Mouse (Mus musculus): Measurements from ENCODE around the gene Faf2. TPM values are rescaled to one million over a fixed set of nuclear protein-coding genes. Genes with fewer than 3 reads are reported as not detected.

Faf2 gene
- total RNA-seq, 2 experiments from 2014 or later = 55.9 to 56.8 TPM

- DNase-seq (ENCODE audit: low spot score in 2 of 2) = no peak
These were observed 79.7 kb downstream of the Faf2 start, which contains the start of gene Cdhr2 for GRCm38 (mm10) chr13:54701243-54701642. TSS of gene Cdhr2 (plus strand) at chr13:54701461.

DNA sequence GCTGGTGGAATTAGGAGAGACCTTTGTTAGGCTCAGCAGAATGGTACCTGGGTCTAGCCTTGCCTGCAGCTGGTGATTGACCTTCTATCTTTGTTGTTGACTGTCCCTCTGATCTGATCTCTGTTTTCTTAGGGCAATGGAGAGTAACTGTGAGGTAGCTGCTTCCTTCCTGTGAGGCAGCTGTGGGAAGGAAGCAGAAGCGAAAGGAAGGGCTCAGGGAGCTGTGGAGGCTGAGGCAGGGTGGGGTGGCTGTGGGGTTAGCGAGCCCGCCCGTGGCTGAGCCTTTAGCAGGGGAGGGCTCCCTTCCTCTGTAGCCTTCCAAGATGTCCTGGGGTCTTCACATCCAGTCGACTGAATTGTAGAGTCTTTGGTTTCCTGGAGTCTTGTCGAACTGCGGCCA lies 80.9 kb downstream of the Faf2 start:
- DNase-seq (ENCODE audit: low spot score in 2 of 2) = no peak

GRCm38 (mm10) chr13:54704890-54705289 lies 83.3 kb downstream of the Faf2 start:
- no peak for DNase-seq (ENCODE audit: low spot score in 2 of 2)

DNA sequence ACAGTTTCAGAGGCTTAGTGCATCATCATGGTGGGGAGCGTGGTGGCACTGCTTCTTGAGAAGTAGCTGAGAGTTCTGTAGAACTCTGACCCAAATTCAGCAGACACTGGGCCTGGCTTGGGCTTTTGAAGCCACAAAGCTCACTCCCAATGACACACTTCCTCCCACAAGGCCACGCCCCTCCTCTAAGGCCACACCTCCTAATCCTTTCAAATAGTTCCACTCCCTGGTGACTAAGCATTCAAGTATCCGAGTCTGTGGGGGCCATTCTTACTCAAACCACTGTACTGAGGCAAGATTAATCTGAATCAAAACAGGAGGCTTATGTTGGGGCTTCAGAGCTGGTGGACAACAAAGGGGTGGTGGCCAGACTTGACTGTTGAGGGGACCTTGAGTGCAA lies 89.3 kb downstream of the Faf2 start:
- no peak for DNase-seq (ENCODE audit: low spot score in 2 of 2)

Small RNA genes lying within 50 kb of the gene (microRNA-seq; reads per million reads assigned to microRNA genes)
- 0 reads per million in 2 experiments for gene Gm24195

Other genes with a start within 250 kb of the Faf2 start
- gene Thoc3, start 152.9 kb upstream of the Faf2 start, total RNA-seq (2021) = 10 to 100 TPM; 32.1 to 33.1 TPM
- 10 to 100 TPM; 15.5 to 16.9 TPM for gene Simc1, start 118.0 kb upstream of the Faf2 start, total RNA-seq (2021)
- gene 4833439L19Rik, start 56.3 kb upstream of the Faf2 start, total RNA-seq (2021) = 100 to 1,000 TPM; 135 to 137 TPM
- gene Arl10, start 46.8 kb upstream of the Faf2 start, total RNA-seq (2021) = 10 to 100 TPM; 28.2 to 30.3 TPM
- gene Nop16, start 31.7 kb upstream of the Faf2 start, total RNA-seq (2021) = 10 to 100 TPM; 23.5 to 24.6 TPM
- 100 to 1,000 TPM; 136 to 144 TPM for gene Higd2a, start 31.6 kb upstream of the Faf2 start, total RNA-seq (2021)
- 100 to 1,000 TPM; 280 to 320 TPM for gene Cltb, start 10.4 kb upstream of the Faf2 start, total RNA-seq (2021)
- 100 to 1,000 TPM; 168 to 172 TPM for gene Rnf44, start 72.1 kb downstream of the Faf2 start, total RNA-seq (2021)
- gene Cdhr2, start 79.7 kb downstream of the Faf2 start, total RNA-seq (2021) = under 1 TPM; 0.58 to 0.73 TPM
- 100 to 1,000 TPM; 131 to 133 TPM for gene Gprin1, start 128.1 kb downstream of the Faf2 start, total RNA-seq (2021)
- 100 to 1,000 TPM; 925 to 932 TPM for gene Sncb, start 144.8 kb downstream of the Faf2 start, total RNA-seq (2021)
- gene Eif4e1b, start 162.2 kb downstream of the Faf2 start, total RNA-seq (2021) = not detected
- 10 to 100 TPM; 95.4 to 97.6 TPM for gene Tspan17, start 167.6 kb downstream of the Faf2 start, total RNA-seq (2021)